Mouse (Mus musculus) kidney, adult 2 months (tissue): ENCODE data around the gene Pou1f1. TPM values are rescaled to one million over a fixed set of nuclear protein-coding genes. Genes with fewer than 3 reads are reported as not detected.

Experiments
- DNase-seq: peaks from one replicate; pipeline ENCODE4 v3.0.0; 2021
- H3K27ac ChIP-seq: fragments of 200-500 bp; 2 replicates; pipeline ENCODE4 v1.5.1; 2012; ENCODE audit warnings: low read depth, low read length, control low read depth, inconsistent platforms; ENCODE audit not compliant: insufficient read depth
- H3K27me3 ChIP-seq: fragments of 200-500 bp; replicated peaks from 2 replicates; pipeline ENCODE4 v1.6.1; 2012; ENCODE audit warnings: mild to moderate bottlenecking, moderate library complexity, low read length, inconsistent platforms; ENCODE audit not compliant: control insufficient read depth, insufficient read depth
- H3K36me3 ChIP-seq: fragments of 200-500 bp; 2 replicates; pipeline ENCODE4 v1.6.1; 2012; ENCODE audit warnings: mild to moderate bottlenecking, moderate library complexity, low read length, inconsistent platforms; ENCODE audit not compliant: control insufficient read depth, insufficient read depth
- H3K4me1 ChIP-seq: fragments of 200-500 bp; 2 replicates; pipeline ENCODE4 v1.6.1; 2011; ENCODE audit warnings: low read length; ENCODE audit not compliant: control insufficient read depth, insufficient read depth
- H3K4me3 ChIP-seq: fragments of 200-500 bp; 2 replicates; pipeline ENCODE4 v1.5.1; 2011; ENCODE audit warnings: mild to moderate bottlenecking, low read depth, low read length, control low read depth; ENCODE audit not compliant: insufficient read depth
- CTCF ChIP-seq: fragments of 200-500 bp; conservative IDR thresholded peaks from 2 replicates; pipeline ENCODE4 v1.5.1; 2011; ENCODE audit warnings: low read depth, mild to moderate bottlenecking, control low read depth, low read length, moderate library complexity, mixed read lengths; ENCODE audit not compliant: insufficient read depth, insufficient read length
- POLR2A ChIP-seq: fragments of 200-500 bp; IDR thresholded peaks from one replicate; pipeline ENCODE4 v1.6.1; 2011; ENCODE audit warnings: low read depth, low read length, control low read depth
- WGBS: fragments of 180-500 bp; shearing (Covaris S2); methylation state at CpG from one replicate; pipeline ENCODE4 v1.1.7; 2018; 5-methylcytosine and 5-hydroxymethylcytosine counted together
- polyA plus RNA-seq: library from polyadenylated mRNA; depleted of rRNA; stranded (reverse); fragments of >200 nt; gene quantifications from 2 replicates; pipeline ENCODE4 v1.2.3, GENCODE M21; 2012

The Pou1f1 gene
- polyA plus RNA-seq, 1 experiment: not detected

- peaks cover 4% of the 10 kb centered on the region; the same call in 1 of the 2 replicates for H3K4me1 ChIP-seq
- 63% methylated on average over 13 of the region's 13 CpGs for WGBS
These were observed 30.5 kb downstream of the Pou1f1 start for GRCm38 (mm10) chr16:65550814-65551213.

GRCm38 (mm10) chr16:65554267-65554666, 34.0 kb downstream of the Pou1f1 start:
- 51% methylated on average over 5 of the region's 5 CpGs for WGBS
- Histone ChIP-seq H3K27me3 (no peaks in the 10 kb centered on the region), H3K36me3 (no peaks in the 10 kb centered on the region), H3K27ac (no peak overlapping the region), H3K4me1 (peaks cover 7% of the 10 kb centered on the region), H3K4me3 (no peak overlapping the region)
- TF ChIP-seq POLR2A: no peak
- TF ChIP-seq CTCF: no peak
- DNase-seq: peak; percentile 35

More at GRCm38 (mm10) chr16:65550814-65551213, 30.5 kb downstream of the Pou1f1 start:
- H3K27ac ChIP-seq: no peak overlapping the region
- DNase-seq: no peak
- TF ChIP-seq CTCF: no peak
- no peak for TF ChIP-seq POLR2A
- H3K36me3 ChIP-seq: peaks cover 3% of the 10 kb centered on the region
- no peak overlapping the region for H3K4me3 ChIP-seq
- no peaks in the 10 kb centered on the region for H3K27me3 ChIP-seq

DNA sequence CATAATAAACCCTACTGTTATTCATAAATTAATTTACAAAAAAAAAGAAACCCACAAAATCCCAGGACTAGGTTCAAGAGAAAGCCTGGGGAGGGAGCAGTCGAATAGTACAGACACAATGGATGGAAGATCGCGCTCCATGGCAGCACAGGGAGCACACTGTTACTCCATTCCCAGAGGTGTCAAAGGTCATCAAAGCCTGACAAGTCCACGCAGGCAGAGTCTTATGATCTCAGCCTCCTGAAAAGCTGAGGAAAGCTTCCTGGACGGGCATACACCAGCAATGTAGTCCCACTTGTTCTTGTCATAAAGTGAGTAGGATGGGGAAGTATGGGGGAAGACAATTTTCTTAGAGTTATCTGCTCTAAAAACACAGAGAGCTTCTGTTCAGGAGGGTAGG, 37.1 kb downstream of the Pou1f1 start:
- Histone ChIP-seq H3K27ac (no peak overlapping the region), H3K27me3 (no peaks in the 10 kb centered on the region), H3K4me3 (no peak overlapping the region), H3K4me1 (peaks cover 12% of the 10 kb centered on the region), H3K36me3 (no peaks in the 10 kb centered on the region)
- WGBS: 58% methylated on average over 5 of the region's 5 CpGs
- DNase-seq: no peak
- TF ChIP-seq POLR2A (no peak), CTCF (no peak)

DNA sequence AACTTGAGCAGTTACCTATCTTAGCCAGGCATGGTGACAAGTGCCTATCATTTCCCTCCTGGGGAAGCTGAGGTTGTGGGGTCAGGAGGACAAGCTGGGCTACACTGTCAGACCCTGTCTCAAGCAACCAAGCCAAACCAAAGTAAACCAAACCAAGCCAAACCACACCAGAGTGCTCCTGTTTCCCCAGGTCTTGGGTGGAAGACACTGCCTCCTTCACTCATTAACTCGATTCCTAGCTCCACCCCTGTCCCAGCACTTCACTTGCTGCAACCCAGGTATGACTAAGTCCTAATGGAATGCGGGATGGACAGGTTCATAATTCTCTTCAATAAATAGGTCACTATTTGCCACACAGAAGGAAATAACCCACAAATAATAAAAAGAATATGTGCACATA, 39.3 kb downstream of the Pou1f1 start:
- H3K27ac ChIP-seq: no peak overlapping the region
- WGBS: 33% methylated on average over 2 of the region's 2 CpGs
- H3K4me3 ChIP-seq: no peak overlapping the region
- H3K36me3 ChIP-seq: no peaks in the 10 kb centered on the region
- DNase-seq: peak; percentile 66
- H3K27me3 ChIP-seq: no peaks in the 10 kb centered on the region
- no peak for TF ChIP-seq CTCF
- H3K4me1 ChIP-seq: peaks cover 11% of the 10 kb centered on the region

GRCm38 (mm10) chr16:65560996-65561962, 41.0 kb downstream of the Pou1f1 start:
- Histone ChIP-seq H3K36me3 (no peaks in the 10 kb centered on the region), H3K27me3 (no peaks in the 10 kb centered on the region), H3K27ac (no peak overlapping the region), H3K4me1 (peaks cover 11% of the 10 kb centered on the region), H3K4me3 (peak overlapping the region; percentile 69)
- WGBS: 0% methylated on average over 8 of the region's 8 CpGs
- no peak for TF ChIP-seq CTCF
- peak; percentile 66 for DNase-seq

DNA sequence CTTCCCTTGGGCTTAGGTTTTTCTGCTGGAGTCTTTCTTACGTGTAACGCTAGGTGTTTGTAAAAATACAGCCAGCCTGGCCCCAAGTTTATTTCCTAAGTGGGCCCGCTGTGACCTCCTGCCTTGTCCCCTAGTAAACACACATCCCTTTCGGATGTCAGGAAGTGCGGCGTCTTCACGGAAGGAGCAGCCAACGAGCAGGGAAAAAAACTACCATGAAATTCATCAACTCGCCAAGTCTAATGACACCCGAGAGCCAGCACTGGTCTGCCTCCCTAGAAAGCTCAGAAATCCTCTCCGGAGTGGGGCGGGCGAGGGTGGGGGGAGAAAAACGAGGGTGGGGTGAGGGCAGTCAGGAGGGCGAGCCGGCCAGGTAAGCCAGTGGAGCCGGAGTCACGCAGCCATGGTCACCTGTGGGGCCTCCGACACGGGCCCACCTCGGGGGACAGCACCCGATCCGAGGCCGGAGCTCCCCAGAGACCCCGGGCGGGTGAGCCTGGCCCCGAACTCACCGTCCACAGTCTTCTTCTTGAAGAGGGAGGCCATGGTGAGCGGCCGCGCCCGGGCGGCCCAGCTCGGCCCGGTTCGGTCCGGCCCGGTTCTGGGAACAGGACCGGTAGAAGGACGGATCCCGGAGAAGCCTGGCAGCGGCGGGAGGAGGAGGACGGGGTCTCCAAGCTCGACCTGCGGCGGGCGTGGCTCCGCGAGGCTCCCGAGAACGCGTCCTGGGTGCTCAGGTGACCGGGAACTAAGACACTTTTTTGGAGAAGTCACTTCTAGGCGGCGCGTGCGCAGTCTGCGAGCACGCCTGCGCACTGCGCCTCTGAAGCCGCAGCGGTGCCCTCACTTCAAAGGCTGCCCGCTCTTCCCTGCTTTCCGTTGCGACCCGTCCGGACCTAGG, 41.9 kb downstream of the Pou1f1 start, which contains the start of gene Chmp2b:
Gene Chmp2b (minus strand): TSS at position 764 of the 901 bp plus-strand sequence.
- peak; percentile 93 for DNase-seq
- H3K4me1 ChIP-seq: peaks cover 11% of the 10 kb centered on the region
- under 1% methylated on average over 69 of the region's 69 CpGs for WGBS
- H3K27ac ChIP-seq: peak within 1 kb of the TSS; percentile 58
- H3K36me3 ChIP-seq: no peaks in the 10 kb centered on the region
- no peaks in the 10 kb centered on the region for H3K27me3 ChIP-seq
- peak within 1 kb of the TSS; percentile 69 for H3K4me3 ChIP-seq
- TF ChIP-seq CTCF (no peak), POLR2A (peak; percentile 38)
